Comparison of ENCODE assay signal across 8 mouse cellular contexts in genomic region chr9:44234479-44235427, GRCm38 (mm10). TPM values are rescaled to one million over a fixed set of nuclear protein-coding genes. Genes with fewer than 3 reads are reported as not detected.
DNase-seq lines count a peak whose midpoint lies in the region; ATAC-seq and TF ChIP-seq lines count a peak whose summit lies in the region.

No protein-coding gene starts in this region.

- peak overlapping the region; percentile 94 for H3K4me3 ChIP-seq in cortical plate, adult 2 months (ENCODE audit: insufficient read depth, low read length)
- H3K4me3 ChIP-seq in kidney, embryonic 16.5 days (ENCODE audit: low read length): peak overlapping the region; percentile 92

- WGBS in kidney, embryonic 16.5 days: 21% methylated on average over 19 of the region's 19 CpGs

- no peak overlapping the region for H3K27ac ChIP-seq in cortical plate, adult 2 months (ENCODE audit: insufficient read depth, low read length)
- peak overlapping the region; percentile 80 for H3K27ac ChIP-seq in kidney, embryonic 16.5 days (ENCODE audit: low read length)

- peak overlapping the region; percentile 63 for H3K4me2 ChIP-seq in kidney, embryonic 16.5 days (replicated peaks; ENCODE audit: low read depth, low read length)

- H3K9ac ChIP-seq in kidney, embryonic 16.5 days (replicated peaks; ENCODE audit: low read length): peak overlapping the region; percentile 62

- H3K9me3 ChIP-seq in kidney, embryonic 16.5 days (ENCODE audit: low read length): no peaks in the 10 kb centered on the region

- no peaks in the 10 kb centered on the region for H3K27me3 ChIP-seq in kidney, embryonic 16.5 days (ENCODE audit: insufficient read depth, low read length)

- peaks cover 5% of the 10 kb centered on the region; the same call in 1 of the 2 replicates for H3K4me1 ChIP-seq in cortical plate, adult 2 months (ENCODE audit: control insufficient read depth, insufficient read depth, low read length)
- peaks cover 34% of the 10 kb centered on the region for H3K4me1 ChIP-seq in kidney, embryonic 16.5 days (ENCODE audit: insufficient read depth, low read length)

- TF ChIP-seq CTCF in cortical plate, adult 2 months (IDR thresholded peaks at IDR 0.05; ENCODE audit: extremely low read depth, insufficient read depth, low read length): no peak

- DNase-seq in 3134 (ENCODE audit: extremely low read depth, insufficient read length, low spot score) (peak; percentile 35), MEL-GATA-1-ER (ENCODE audit: extremely low read depth, low read depth) (peak; percentile 94)
- peak; percentile 54 to 65 for DNase-seq in heart, adult 9 months (ENCODE audit: low spot score in 2 of 2)
- DNase-seq in lung, postnatal 14 days: peak; percentile 65
- DNase-seq in right cerebral cortex, postnatal 14 days: peak; percentile 55
- DNase-seq in Muller cell, postnatal 12 days (ENCODE audit: inconsistent ontology term): no peak

- ATAC-seq in kidney, embryonic 16.5 days (ENCODE audit: low FRiP score, low TSS enrichment): 0 out of 2 replicates have a peak, but pooled peaks have one; percentile 40

- H3K36me3 ChIP-seq in kidney, embryonic 16.5 days (ENCODE audit: insufficient read depth, low read length): no peaks in the 10 kb centered on the region

- TF ChIP-seq POLR2A in cortical plate, adult 2 months (IDR thresholded peaks at IDR 0.05; ENCODE audit: extremely low read depth, insufficient read depth, low read length): no peak

RNA-seq across cellular contexts. Expression of gene Cbl, which starts 0.9 kb away (rescaled TPM):
- polyA plus RNA-seq in cortical plate, adult 2 months (2012; rRNA removed): 18.2 and 22.8 TPM in 2 replicates
- 17.6 and 24.0 TPM in 2 replicates for polyA plus RNA-seq in kidney, embryonic 16.5 days (2015; fragmentation: Nextera tagmentation; extraction: Ambion mirVana)

RNA-seq across cellular contexts. Expression of gene Ccdc153, which starts 5.7 kb away (rescaled TPM):
- polyA plus RNA-seq in cortical plate, adult 2 months (2012; rRNA removed): 1.8 and 4.9 TPM in 2 replicates
- polyA plus RNA-seq in kidney, embryonic 16.5 days (2015; fragmentation: Nextera tagmentation; extraction: Ambion mirVana): not detected in 2 replicates

RNA-seq across cellular contexts. Expression of gene Pdzd3, which starts 16.5 kb away (rescaled TPM):
- polyA plus RNA-seq in cortical plate, adult 2 months (2012; rRNA removed): 0.40 and 0.71 TPM in 2 replicates
- 13.3 and 14.1 TPM in 2 replicates for polyA plus RNA-seq in kidney, embryonic 16.5 days (2015; fragmentation: Nextera tagmentation; extraction: Ambion mirVana)

RNA-seq across cellular contexts. Expression of gene Nlrx1, which starts 33.6 kb away (rescaled TPM):
- 7.0 and 8.0 TPM in 2 replicates for polyA plus RNA-seq in cortical plate, adult 2 months (2012; rRNA removed)
- 6.6 and 7.9 TPM in 2 replicates for polyA plus RNA-seq in kidney, embryonic 16.5 days (2015; fragmentation: Nextera tagmentation; extraction: Ambion mirVana)

RNA-seq across cellular contexts. Expression of gene Abcg4, which starts 53.7 kb away (rescaled TPM):
- polyA plus RNA-seq in cortical plate, adult 2 months (2012; rRNA removed): 86.3 and 91.1 TPM in 2 replicates
- 2.8 TPM in 2 replicates for polyA plus RNA-seq in kidney, embryonic 16.5 days (2015; fragmentation: Nextera tagmentation; extraction: Ambion mirVana)
